Mouse (Mus musculus) CD4-positive, CD25-positive, alpha-beta regulatory T cell, adult 2 months (primary cell): Measurements from ENCODE around the gene Pptc7.

Experiments
- DNase-seq: peaks from one replicate; pipeline ENCODE4 v3.0.0-alpha.2; 2012; ENCODE audit warnings: low read depth, low spot score

Pptc7 gene

DNA sequence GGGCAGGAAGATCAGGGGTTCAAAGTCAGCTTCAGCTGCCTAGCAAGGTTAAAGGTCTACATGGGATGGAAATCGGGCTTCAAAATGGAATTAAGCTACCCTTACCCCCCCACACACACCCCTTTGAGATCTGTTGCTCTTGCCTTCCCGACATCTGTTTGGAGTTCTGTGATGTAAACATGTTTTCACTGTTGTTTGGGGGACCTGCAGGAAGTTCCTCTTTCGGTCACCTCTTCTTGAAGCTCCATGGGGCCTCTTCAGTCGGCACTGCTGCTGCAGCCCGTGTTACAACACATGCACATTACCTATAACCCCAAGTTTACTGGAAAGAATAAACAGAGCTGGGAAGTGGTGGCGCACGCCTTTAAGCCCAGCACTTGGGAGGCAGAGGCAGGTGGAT is 17.0 kb upstream of the Pptc7 start:
- DNase-seq = no peak

DNA sequence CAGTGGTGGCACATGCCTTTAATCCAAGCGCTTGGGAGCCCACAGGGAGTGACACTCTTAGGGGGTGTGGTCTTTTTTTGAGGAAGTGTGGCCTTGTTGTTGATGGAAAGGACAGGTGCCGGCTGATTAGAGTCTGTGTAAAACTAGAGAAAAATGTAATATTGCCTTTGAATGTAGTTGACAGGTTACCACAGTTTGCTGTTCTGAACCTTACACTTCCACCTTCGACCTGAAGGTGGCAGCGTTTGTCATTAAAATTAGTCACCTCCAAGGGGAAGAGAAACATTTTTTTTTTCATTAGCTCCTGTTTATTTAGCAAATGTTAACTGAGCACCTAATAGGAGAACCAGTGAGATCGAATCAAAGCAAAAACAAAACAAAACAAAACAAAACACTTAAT is 16.3 kb upstream of the Pptc7 start:
- peak; percentile 87 for DNase-seq

DNA sequence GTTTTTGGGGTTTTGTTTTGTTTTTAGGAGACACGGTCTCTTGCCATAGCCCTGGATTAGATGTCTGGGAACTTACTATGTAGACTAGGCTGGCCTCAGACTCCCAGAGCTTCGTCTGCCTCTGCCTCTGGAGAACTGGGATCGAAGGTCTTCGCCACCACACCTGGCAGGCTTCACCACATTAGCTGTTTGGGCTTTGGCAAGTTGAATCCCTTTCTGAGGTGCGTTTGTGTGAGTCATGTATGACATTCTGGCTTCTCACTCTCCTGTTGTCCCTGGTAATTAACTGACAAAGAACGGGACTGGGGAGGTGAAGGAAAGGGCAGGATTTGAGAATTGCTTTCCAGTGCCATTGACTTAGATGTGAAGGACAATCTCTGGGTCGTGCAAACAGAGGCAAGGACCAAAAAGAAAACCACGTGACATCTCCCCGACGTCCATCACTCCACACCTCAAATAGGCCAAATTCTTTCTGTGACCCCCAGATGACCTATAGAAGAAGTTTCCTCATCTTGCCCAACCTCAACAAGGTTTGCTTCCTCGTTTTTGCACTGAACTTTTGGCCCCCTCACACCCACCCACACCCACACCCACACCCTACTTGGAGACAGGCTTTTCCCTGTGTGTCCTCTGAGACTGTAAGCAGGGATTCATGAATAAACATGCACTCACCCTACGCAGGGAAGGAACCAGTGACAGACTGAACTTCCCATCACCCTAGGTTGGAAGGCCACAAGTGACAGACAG is 15.1 kb upstream of the Pptc7 start:
- no peak for DNase-seq

DNA sequence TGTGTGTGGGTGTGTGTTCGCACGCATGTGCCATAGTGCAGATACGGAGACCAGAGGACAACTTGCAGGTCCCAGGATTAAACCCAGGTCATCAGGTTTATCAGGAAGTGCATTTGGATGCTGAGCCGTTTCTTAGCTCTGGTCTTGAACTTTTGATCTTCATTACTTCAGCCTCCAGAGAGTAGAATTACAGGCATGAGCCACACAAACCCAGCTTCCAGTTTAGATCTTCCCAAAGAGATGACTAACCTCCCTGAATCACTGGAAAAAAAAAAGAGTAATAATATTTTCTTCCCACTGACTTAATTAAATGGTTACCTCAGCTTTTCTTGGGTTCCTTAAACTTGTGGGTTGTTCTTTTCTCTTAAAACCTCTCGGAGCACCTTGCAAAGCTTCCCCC is 11.3 kb upstream of the Pptc7 start:
- no peak for DNase-seq

DNA sequence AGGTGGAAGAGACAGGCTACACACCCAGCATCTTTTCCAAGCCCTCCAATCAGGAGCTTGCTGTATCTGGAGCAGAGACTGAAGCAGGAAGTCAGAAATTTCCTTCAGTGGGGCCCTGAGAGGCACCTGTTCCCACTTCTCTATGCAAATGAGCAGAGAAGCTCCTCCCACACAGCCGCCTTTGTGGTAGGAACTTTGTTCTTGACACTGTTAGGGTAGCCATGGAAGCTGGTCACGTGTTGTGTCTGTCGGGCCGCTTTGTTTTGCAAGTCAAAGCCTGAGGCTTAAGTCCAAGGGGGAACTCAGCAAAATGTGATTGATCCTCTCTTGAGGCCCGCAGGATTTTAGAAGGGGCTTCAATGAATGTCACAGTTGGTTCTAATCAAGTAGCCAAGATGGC is 9.4 kb upstream of the Pptc7 start:
- DNase-seq = peak; percentile 72

DNA sequence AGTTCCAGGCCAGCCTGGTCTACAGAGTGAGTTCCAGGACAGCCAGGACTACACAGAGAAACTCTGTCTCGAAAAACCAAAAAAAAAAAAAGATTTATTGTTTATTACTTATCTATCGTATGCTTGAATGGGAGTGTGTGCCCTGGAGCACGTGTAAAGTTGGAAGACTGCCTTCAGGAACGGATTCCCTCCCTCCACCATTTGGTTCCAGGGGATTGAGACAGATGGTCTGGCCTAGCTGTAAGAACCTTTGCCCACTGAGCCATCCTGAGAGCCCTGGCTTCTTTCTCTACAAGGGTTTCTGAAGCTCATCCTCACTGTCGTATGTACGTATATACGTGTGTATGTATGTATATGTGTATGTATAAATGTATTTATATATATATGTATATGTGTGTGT is 5.2 kb upstream of the Pptc7 start:
- no peak for DNase-seq

DNA sequence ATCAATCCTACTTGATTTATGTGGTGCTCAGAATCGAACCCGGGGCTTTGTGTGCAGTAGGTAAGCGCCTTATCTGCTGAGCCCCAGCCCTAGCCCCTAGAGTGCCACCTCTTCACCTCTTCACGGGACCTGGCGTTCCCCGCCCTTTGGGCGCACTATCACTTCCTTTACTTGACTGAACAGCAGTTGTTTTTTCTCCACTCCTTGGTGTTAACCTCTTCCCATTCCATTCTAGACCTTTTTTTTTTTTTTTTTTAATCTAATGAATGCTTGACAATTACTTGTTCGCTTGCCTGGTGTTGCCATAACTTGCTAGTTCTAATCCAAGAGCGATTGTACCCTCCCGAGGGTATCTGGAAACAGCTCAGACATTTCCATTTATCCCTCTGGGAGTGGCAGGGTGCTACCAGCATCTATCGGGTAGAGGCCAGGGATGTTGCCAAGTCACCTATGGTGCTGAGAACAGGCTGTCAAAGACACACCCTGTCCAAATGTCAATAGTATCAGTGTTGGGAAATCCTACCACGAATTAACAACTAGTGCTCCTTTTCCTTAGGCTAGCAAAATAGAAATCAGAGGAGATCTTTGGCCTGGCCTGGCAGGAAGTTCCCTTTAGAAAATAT is 4.3 kb upstream of the Pptc7 start:
- no peak for DNase-seq

DNA sequence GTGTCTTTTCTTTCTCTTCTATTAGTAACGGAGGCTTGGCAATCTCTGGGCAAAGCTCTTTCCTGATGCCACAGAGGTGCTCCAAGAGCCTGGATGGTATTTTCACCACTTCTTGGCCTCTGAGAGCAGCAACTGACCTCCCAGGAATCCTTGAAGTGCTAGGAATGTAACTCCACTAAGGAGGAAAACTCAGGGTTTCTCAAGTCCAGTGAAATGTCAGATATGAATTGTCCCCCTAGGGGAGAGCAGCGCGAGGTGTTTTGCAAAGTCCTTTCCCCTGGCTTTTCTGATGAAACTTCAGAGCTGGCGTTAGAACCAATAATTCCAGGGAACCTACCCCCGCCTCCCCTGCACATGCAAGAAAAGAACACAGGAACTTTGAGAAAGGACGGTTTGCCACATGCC is 3.7 kb upstream of the Pptc7 start:
- DNase-seq = no peak

DNA sequence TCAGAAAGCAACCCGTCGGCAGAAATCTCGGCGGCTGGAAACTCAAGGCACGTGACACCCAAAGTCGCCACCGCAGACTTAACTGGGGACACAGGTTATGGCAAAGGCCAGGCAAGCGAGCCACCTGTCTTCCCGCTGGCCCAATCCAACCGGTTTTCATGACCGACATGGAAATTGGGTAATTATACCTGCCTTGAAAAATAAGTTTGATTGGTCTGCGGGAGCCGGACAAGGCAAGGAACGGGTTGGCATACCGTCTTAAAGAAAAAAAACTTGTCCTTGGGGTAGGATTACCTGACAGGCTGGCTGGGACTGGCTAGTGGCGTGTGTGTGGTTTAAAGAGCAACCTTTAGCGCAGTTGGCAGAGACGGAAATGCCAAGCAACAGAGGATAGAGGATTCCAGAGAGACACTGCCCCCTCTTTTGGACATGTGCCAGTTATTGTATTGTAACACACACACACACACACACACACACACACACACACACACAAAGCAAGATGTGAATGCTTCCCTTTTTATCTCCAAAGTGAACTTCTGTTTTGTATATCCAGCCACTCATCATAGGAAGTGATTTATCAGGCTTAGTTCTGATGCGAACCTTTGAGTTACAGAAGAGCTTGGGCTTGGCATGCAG is 3.2 kb upstream of the Pptc7 start:
- peak; percentile 38 for DNase-seq

DNA sequence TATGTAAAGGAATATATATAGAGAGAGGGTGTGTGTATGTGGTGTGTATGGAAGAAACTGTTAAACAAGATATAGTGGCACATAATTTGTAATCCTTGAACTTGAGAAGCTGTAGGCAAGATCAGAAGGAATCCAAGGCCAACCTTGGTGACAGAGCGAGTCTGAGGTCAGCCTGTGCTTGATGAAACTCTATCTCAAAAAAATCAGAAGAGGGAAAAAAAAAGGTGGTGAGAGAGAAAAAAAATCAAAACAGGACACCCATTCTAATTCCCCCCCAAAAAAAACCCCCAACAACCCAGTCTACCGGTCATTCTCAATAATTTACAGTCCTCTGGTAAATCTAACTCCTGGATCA is 360 bp upstream of the Pptc7 start:
- DNase-seq = no peak

DNA sequence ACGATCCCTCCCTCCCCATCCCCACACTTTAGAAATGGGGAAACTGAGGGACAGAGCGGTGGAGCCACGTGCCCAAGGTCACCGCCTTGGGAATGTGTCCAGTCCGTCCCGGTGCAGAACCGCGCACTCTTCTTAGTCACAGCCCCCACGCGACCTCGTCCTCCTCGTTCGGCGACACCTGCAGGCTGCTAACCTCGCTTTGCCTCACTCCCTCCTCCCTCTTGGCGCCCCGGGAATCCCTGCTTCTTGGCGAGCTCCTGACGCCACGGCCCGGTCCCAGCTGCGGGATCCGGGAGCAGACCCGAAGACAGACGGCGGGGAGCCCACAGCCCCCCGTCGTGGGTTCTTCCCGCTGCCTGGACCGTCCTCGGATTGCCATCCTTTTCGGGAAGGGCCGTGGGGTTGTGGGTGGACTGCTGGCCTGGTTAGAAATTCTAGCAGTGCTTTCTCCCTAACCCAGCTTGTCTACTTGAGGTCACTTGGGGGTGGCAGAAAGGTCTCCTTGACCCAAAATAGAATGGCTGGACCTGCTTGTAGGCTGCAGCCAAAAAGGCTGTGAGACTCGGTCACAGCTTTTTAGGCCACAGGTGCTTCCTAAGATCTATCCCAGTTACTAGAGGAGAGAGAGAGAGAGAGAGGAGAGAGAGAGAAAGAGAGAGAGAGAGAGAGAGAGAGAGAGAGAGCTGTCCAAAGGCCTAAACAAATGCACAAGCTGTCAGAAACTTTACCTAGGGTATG is 1.0 kb downstream of the Pptc7 start:
- peak; percentile 63 for DNase-seq

DNA sequence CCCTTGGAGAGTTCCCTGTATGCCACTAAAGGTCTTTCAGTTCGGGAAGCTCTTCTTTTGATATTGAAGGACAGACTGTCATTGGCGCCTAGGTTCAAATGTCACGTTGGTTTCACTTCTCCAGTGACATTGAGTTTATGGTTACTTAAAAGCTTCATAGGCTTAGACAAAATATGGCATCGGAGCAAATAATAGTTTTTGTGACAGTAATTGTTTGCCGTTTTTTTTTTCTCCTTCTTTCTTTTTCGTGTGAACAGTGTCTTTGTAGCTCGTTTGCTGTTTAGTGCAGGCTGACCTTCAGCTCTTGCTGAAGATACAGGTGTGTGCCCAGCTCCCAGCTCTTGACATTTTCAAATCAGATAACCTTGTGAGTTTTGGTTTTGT is 1.6 kb downstream of the Pptc7 start:
- peak; percentile 48 for DNase-seq

DNA sequence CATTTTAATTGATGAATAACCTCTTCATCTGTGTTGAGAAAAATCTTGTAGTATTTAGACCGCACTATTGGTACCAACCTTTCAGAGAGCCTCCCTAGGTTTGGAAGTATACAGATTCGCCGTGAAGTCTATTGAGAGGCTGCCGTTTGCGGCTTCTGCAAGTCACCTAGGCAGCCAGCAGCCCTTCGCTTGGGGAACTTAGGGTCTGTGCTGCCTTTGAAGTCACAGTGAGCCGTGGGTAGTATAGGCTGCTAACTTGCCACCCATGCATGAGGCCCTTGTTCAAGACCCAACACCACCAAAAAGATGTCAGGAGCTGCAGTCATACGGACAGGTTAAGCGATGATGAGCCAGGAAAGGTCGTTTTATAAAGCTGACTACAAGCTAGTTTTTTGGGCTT is 2.0 kb downstream of the Pptc7 start:
- peak; percentile 40 for DNase-seq

DNA sequence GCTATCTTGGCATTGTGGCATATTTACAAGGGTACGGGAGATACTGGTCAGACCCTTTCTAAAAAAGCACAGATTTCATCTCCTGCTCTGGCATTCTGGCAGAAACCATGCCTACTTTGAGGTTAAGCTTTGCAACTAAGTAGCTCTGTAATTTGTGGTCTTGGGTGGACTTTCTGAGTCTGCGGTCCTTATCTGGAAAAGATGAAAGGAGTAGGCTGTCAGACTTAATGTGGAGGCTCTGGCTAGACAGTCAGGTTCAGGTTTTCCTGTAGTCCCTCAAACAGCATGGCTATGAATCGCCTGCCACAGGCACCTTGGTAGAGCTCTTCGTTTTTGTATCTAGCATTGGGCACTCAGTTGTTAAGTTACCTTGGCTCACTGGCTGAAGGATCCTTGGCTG is 2.9 kb downstream of the Pptc7 start:
- peak; percentile 36 for DNase-seq

DNA sequence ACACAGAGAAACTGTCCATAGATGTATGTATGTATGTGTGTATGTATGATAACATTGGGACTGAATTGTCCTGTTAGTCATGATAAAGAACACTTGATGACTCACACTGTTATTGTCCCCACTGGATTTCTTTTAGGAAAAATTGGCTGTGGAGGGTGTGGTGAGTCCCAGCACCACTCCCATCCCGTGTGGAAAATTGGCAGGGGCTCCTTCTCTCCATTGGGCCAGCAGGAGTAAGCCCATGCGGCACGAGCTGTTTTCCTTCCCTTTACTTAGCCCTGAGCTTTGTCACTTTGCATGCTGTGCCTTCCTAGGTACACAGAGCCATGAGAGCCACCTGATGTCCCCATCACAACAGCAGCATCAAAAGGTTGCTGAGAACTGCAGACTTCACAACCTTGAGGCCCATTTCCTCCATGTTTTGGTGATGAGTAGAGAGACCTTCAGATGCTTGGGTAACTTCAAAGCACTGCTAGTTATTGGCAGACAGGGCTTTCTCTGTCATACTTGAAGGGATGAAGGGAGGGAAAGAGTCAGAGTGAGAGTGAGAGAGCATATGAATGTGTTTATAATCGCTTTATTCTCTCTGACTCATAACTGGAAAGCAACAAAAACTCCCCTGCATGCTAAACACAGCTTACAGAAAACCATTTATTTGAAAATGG is 4.1 kb downstream of the Pptc7 start:
- peak; percentile 84 for DNase-seq

DNA sequence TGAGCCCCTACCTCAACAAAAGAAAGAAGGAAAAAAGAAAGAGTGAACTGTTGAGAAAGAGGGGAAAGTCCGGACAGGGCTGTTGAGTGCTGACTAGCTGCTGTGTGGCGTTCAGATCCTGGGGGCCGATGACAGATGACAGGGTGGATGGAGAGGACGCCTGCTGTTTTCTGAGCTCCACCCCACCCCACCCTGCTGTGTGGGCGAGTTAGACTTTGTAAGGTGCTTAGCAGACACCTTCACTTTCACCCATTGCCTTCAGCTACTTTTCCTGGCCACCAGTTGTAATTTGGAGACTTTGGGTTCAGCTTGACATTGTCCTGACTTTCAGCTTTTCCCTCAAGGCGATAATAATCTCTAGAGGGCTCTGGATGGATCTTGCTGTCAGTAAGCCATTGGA is 7.0 kb downstream of the Pptc7 start:
- peak; percentile 78 for DNase-seq

DNA sequence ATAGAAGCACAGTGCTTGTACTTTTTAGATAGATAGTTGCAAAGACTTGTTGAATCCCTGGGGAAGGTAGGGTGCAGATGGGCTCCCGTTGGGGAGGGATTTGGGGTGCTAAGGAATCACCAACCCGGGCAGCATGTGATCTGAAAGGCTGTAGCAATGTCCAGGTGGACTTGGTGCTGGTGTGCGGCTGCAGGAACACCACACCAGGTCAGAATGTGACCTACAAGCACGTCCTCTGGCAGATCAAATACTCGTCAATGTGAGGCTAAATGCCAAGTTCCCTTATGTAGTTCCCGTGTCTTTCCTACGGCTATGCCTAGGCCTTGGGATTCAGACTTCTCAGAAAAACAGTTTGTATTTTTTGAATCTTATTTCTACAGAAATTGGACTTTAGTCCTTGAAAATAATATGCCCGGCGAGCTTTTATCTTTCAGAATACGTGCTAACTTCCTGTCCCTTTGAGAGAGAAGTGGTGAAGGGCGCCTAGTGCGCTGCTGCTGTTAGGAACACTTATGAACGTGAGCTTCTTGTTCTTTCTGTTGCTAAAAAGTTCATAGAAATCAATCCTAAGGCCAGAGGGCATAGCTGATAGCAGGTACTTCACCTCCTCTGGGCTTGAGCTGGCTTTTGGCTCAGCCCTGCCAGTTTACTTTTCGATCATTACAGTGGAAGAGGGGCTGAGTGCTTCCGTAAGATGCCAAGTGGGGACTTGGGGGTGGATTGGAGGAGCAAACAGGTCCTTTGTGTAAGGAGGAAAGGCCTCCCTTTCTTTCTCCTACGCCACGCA is 7.6 kb downstream of the Pptc7 start:
- DNase-seq = peak; percentile 57

DNA sequence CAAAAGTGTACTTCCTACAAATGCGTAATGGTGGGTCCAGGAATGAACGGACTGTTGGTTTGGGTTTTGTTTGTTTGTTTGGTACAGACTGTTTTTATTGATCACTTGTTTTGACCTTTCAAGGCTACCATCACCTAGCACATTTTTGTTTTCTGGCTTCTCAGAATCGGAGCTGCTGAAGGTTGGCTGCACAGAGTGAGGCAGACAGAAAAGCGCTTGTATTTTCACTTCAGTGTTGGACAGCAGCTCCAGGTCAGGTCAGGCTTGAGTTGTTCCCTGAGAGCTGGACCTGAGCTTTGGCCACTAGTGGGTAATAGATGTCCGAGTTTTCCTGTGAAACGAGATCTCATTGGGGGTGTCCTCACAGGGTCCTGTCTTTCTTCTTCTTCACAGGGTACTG is 9.0 kb downstream of the Pptc7 start:
- no peak for DNase-seq

DNA sequence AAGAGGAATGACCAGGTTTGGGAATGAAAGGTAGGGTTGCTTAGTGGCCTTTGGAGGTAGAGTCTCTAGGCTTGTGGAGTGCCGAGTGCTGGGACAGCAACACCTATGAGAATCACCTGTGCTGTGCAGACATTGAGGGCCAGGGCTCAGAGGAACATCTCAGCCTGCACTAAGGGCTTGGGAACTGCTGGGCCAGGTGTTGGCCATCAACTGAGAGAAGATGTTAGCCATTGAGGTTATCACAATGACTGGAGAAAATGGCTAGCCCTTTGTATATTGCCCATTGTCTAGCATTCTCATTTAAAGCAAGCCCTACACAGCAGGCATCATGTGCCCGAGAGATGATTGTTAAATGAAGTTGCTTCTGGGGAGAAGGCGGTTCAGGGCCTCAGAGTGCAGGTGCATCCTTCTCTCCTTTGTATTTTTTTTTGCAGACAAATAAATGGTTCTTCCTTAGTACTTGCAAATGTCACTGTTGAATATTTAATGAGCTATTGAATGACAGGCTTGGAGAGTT is 10.1 kb downstream of the Pptc7 start:
- no peak for DNase-seq

DNA sequence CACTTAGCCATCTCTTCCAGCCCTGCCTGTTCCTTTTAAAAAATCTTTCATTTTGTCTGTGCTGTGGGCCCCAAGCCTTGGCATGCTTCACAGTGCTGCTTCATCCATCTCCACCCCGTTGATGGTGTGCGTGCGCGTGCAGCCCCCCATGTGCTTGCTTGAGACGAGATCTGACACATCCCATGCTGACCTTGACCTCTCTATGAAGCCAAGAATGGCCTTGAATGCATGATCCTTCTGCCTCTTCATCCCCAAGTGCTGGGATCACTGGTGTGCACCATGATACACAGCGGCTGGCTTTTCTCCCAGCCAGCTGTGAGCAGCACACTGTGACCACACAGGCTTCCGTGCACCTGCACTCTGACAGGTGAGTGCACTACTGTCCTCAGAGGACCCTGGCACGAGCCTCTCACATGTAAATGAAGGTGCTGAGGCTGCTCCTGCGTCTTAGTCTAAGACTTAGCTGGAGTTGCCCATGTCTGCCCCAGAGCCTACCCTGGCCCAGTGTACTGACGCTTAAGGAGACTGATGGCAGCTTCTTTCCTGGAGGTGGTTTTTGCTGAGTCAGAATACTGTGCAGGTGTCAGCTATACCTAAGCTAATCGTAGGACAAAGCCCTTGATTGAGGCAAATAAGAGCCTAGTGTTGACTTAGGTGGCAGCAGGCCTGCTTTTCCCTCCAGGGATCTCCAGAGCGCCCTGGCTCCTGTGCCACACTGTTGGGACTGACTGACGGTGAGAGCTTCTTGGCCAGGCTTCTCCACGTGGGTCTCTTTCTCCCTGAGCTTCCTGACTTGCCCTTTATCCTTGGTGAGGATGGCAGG is 11.2 kb downstream of the Pptc7 start:
- no peak for DNase-seq
